Comparison of ENCODE assay signal across 17 mouse cellular contexts in the genomic region with DNA sequence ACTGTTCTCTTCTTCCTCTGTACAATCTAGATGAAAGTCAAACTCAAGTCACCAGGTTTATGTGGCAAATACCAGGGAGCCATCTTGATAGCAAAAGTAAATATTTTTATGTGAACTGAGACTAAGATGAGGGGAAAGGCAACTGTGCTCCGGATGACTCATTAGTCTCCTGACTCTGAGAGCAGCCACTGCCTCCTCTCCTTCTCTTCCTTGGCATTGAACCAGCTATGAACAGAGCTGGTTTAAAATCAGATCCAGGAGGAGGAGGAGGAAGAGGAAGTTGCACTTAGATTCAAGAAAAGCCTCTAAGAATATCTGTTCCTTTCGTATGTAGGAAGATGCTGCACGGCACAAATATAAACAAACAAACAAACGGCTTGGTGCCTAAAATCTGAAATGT. TPM values are rescaled to one million over a fixed set of nuclear protein-coding genes. Genes with fewer than 3 reads are reported as not detected.
DNase-seq lines count a peak whose midpoint lies in the region; ATAC-seq and TF ChIP-seq lines count a peak whose summit lies in the region.
"Had no signal": no experiment of that assay in that cellular context is flagged by ENCODE, and none has a peak within 500 bp of the region (broad histone marks: within the 10 kb centered on the region; RNA-seq: fewer than 3 reads in every experiment).

No protein-coding gene starts in this region.

- no peak overlapping the region for H3K4me2 ChIP-seq in lung, postnatal 0 days (replicated peaks; ENCODE audit: low read depth, low read length)
- peak overlapping the region; percentile 22 for H3K4me2 ChIP-seq in myocyte (ENCODE audit: low read depth)
- no peak overlapping the region for H3K4me2 ChIP-seq in neural tube, embryonic 15.5 days
- H3K4me2 ChIP-seq: heart, embryonic 13.5 days had no signal

- no peak for DNase-seq in frontal cortex, postnatal 10 days (ENCODE audit: low spot score in 2 of 2)
- peak; percentile 49 for DNase-seq in lung, postnatal 0 days (ENCODE audit: low spot score)
- no peak for DNase-seq in lung, postnatal 14 days
- DNase-seq in Patski (ENCODE audit: low read depth, low spot score): peak; percentile 48
- DNase-seq in heart, embryonic 10.5 days (ENCODE audit: low spot score): no peak
- DNase-seq: adrenal gland, postnatal 10 days; B cell, adult 2 months; gastrocnemius, adult 2 months; kidney, adult 11 months; thymus, adult 2 months had no signal

- POLR2A ChIA-PET in Patski (lab: Charles Lee): no interaction called here

- no peak overlapping the region for H3K4me3 ChIP-seq in lung, postnatal 0 days (ENCODE audit: low read depth, low read length)
- H3K4me3 ChIP-seq in myocyte: no peak overlapping the region
- H3K4me3 ChIP-seq in neural tube, embryonic 15.5 days (replicated peaks): no peak overlapping the region
- H3K4me3 ChIP-seq in heart, embryonic 10.5 days: no peak overlapping the region
- H3K4me3 ChIP-seq: gastrocnemius, adult 2 months; heart, embryonic 13.5 days; hindbrain, embryonic 10.5 days; limb, embryonic 10.5 days; midbrain, embryonic 10.5 days had no signal

- no peaks in the 10 kb centered on the region for H3K27me3 ChIP-seq in lung, postnatal 0 days (replicated peaks; ENCODE audit: insufficient read depth, low read length)
- H3K27me3 ChIP-seq in Patski (no peaks in the 10 kb centered on the region), myocyte (ENCODE audit: control insufficient read depth, insufficient read depth, insufficient read length) (no peaks in the 10 kb centered on the region)
- no peaks in the 10 kb centered on the region for H3K27me3 ChIP-seq in neural tube, embryonic 15.5 days (replicated peaks)
- no peaks in the 10 kb centered on the region for H3K27me3 ChIP-seq in heart, embryonic 10.5 days (ENCODE audit: insufficient read depth, poor library complexity, severe bottlenecking)

- CTCF ChIA-PET in Patski (lab: Charles Lee): interaction anchor here (1.0 to 1.8 kb wide), 2 partner anchors 19 to 44 kb away, joined by 6 to 10 read pairs; no protein-coding TSS in a partner anchor

- no peak for TF ChIP-seq EP300 in lung, postnatal 0 days (IDR thresholded peaks at IDR 0.05)

- no peaks in the 10 kb centered on the region for H3K4me1 ChIP-seq in lung, postnatal 0 days (ENCODE audit: insufficient read depth, low read depth, low read length)
- no peaks in the 10 kb centered on the region for H3K4me1 ChIP-seq in neural tube, embryonic 15.5 days
- H3K4me1 ChIP-seq in heart, embryonic 10.5 days: no peaks in the 10 kb centered on the region
- H3K4me1 ChIP-seq: heart, embryonic 13.5 days; hindbrain, embryonic 10.5 days; limb, embryonic 10.5 days; midbrain, embryonic 10.5 days had no signal

- ATAC-seq in frontal cortex, adult (ENCODE audit: low TSS enrichment): peak; percentile 91
- ATAC-seq in lung, postnatal 0 days: no peak; the same call in 1 of the 2 replicates
- ATAC-seq in Patski: peak; percentile 47
- no peak for ATAC-seq in neural tube, embryonic 15.5 days (ENCODE audit: low FRiP score)

- no peak overlapping the region for H3ac ChIP-seq in myocyte (ENCODE audit: control insufficient read depth, insufficient read length)

- TF ChIP-seq CTCF in lung, postnatal 0 days (IDR thresholded peaks at IDR 0.05): no peak
- no peak for TF ChIP-seq CTCF in Patski (IDR thresholded peaks at IDR 0.05)

- no peak for TF ChIP-seq POLR2A in myocyte (IDR thresholded peaks at IDR 0.05; ENCODE audit: insufficient read length, low read depth)

- no peaks in the 10 kb centered on the region for H3K79me2 ChIP-seq in myocyte (ENCODE audit: control insufficient read depth, insufficient read depth)

- no peaks in the 10 kb centered on the region for H3K36me3 ChIP-seq in lung, postnatal 0 days (ENCODE audit: insufficient read depth, low read length)
- H3K36me3 ChIP-seq in myocyte (ENCODE audit: control insufficient read depth, insufficient read depth): no peaks in the 10 kb centered on the region
- H3K36me3 ChIP-seq in neural tube, embryonic 15.5 days: no peaks in the 10 kb centered on the region
- no peaks in the 10 kb centered on the region for H3K36me3 ChIP-seq in heart, embryonic 10.5 days
- H3K36me3 ChIP-seq: heart, embryonic 13.5 days; hindbrain, embryonic 10.5 days; limb, embryonic 10.5 days; midbrain, embryonic 10.5 days had no signal

- WGBS in lung, postnatal 0 days: 30% methylated on average over 4 of the region's 4 CpGs
- 90% methylated on average over 4 of the region's 4 CpGs for WGBS in neural tube, embryonic 15.5 days
- WGBS in heart, embryonic 10.5 days: 59% methylated on average over 4 of the region's 4 CpGs

- in situ Hi-C loops in Patski (cut with MboI; ENCODE audit: low pct_unique_long_range_greater_than_20kb): loop anchor here (5.0 kb wide), 1 partner anchor 44 kb away; no protein-coding TSS in a partner anchor

- no peaks in the 10 kb centered on the region for H3K9me3 ChIP-seq in lung, postnatal 0 days (ENCODE audit: low read length)
- no peaks in the 10 kb centered on the region for H3K9me3 ChIP-seq in neural tube, embryonic 15.5 days (replicated peaks)
- no peaks in the 10 kb centered on the region for H3K9me3 ChIP-seq in heart, embryonic 10.5 days
- H3K9me3 ChIP-seq: heart, embryonic 13.5 days; hindbrain, embryonic 10.5 days; limb, embryonic 10.5 days; midbrain, embryonic 10.5 days had no signal

- no peak overlapping the region for H3K9ac ChIP-seq in lung, postnatal 0 days (replicated peaks; ENCODE audit: low read depth)
- H3K9ac ChIP-seq in neural tube, embryonic 15.5 days (replicated peaks): no peak overlapping the region
- H3K9ac ChIP-seq: heart, embryonic 13.5 days had no signal

- H3K27ac ChIP-seq in lung, postnatal 0 days (ENCODE audit: low read length): no peak overlapping the region
- no peak overlapping the region for H3K27ac ChIP-seq in neural tube, embryonic 15.5 days (replicated peaks)
- H3K27ac ChIP-seq in heart, embryonic 10.5 days: no peak overlapping the region
- H3K27ac ChIP-seq: gastrocnemius, adult 2 months; heart, embryonic 13.5 days; hindbrain, embryonic 10.5 days; limb, embryonic 10.5 days; midbrain, embryonic 10.5 days had no signal

TF ChIP-seq in myocyte, 11 proteins besides CTCF, POLR2A, EP300 and RAD21:
- no peak for TF ChIP-seq CEBPB (IDR thresholded peaks at IDR 0.05; ENCODE audit: insufficient read depth, poor library complexity, severe bottlenecking)
- peak in 1 of 3 experiments; percentile 14 for TF ChIP-seq MYOD1 (IDR thresholded peaks at IDR 0.05; ENCODE audit: control insufficient read depth in 1 of 3, insufficient read length in 2 of 3, low read depth in 2 of 3)
- TF ChIP-seq POLR2AphosphoS2 (IDR thresholded peaks at IDR 0.05; ENCODE audit: insufficient read length, low read depth): no peak
- TF ChIP-seq TCF3 (IDR thresholded peaks at IDR 0.05; ENCODE audit: insufficient read length, low read depth): no peak
- TF ChIP-seq USF1 (IDR thresholded peaks at IDR 0.05; ENCODE audit: low read depth): no peak

RNA-seq across cellular contexts. Expression of a gene that starts 22.1 kb away (rescaled TPM):
- 9.9 and 10.2 TPM in 2 replicates for polyA plus RNA-seq in lung, postnatal 0 days (2015; fragmentation: Nextera tagmentation; extraction: Ambion mirVana)
- 0.03 TPM for polyA plus RNA-seq in Patski (2021)
- 0.34 TPM for polyA plus RNA-seq in myocyte (2012; fragmentation: generic; extraction: Trizol)
- polyA plus RNA-seq in neural tube, embryonic 15.5 days (2015; fragmentation: Nextera tagmentation; extraction: Ambion mirVana): 3.6 and 6.3 TPM in 2 replicates
- 2.3 and 3.9 TPM in 2 replicates for polyA plus RNA-seq in heart, embryonic 10.5 days (2016; fragmentation: Nextera tagmentation; extraction: Ambion mirVana)

Comparison
In these comparisons a context has a peak if more than half of its experiments do, and no peak if none do; other contexts are left out.
1. DNase-seq: peak in lung, postnatal 0 days (single experiment) and Patski (single experiment); none in frontal cortex, postnatal 10 days (0 of 2), lung, postnatal 14 days (single experiment) and heart, embryonic 10.5 days (single experiment).
2. ATAC-seq: peak in frontal cortex, adult (single experiment) and Patski (single experiment); none in lung, postnatal 0 days (single experiment) and neural tube, embryonic 15.5 days (single experiment).